Mouse (Mus musculus) MEL (cell line): ENCODE measurements around the gene Olfr748. TPM values are rescaled to one million over a fixed set of nuclear protein-coding genes. Genes with fewer than 3 reads are reported as not detected.

Source experiments
- DNase-seq: peaks from one replicate; pipeline ENCODE4 v3.0.0; 2011; ENCODE audit warnings: low read depth, low spot score
- H3K27ac ChIP-seq: 2 replicates; pipeline ENCODE4 v1.5.1; 2012; ENCODE audit warnings: low read depth, mild to moderate bottlenecking, control low read depth, low read length, moderate library complexity; ENCODE audit not compliant: control insufficient read depth
- H3K27me3 ChIP-seq, 2 experiments: fragments of 150-350 bp in 1 of 2; sonication (generic) in 1 of 2; 2 replicates each; pipeline ENCODE4 v1.6.1; 2012; ENCODE audit warnings: low read length in 2 of 2, mild to moderate bottlenecking in 2 of 2, improper control_type of control experiment in 1 of 2, moderate library complexity in 1 of 2; ENCODE audit not compliant: insufficient read depth in 2 of 2, control insufficient read depth in 1 of 2
- H3K36me3 ChIP-seq, 2 experiments: 2 replicates each; pipeline ENCODE4 v1.6.1; 2012 to 2014; ENCODE audit warnings: low read length in 2 of 2, improper control_type of control experiment in 1 of 2, inconsistent platforms in 1 of 2, mild to moderate bottlenecking in 1 of 2; ENCODE audit not compliant: insufficient read depth in 2 of 2, control insufficient read depth in 1 of 2
- H3K4me1 ChIP-seq, 2 experiments: fragments of 150-350 bp in 1 of 2; sonication (generic) in 1 of 2; 2 replicates each; pipeline ENCODE4 v1.6.1; 2012; ENCODE audit warnings: low read length in 2 of 2, improper control_type of control experiment in 1 of 2, mild to moderate bottlenecking in 1 of 2; ENCODE audit not compliant: insufficient read depth in 2 of 2, control insufficient read depth in 1 of 2
- H3K4me3 ChIP-seq, 2 experiments: fragments of 150-350 bp in 1 of 2; sonication (generic) in 1 of 2; 2 replicates each; pipeline ENCODE4 v1.5.1; 2012; ENCODE audit warnings: low read depth in 2 of 2, low read length in 2 of 2, mild to moderate bottlenecking in 2 of 2, moderate library complexity in 2 of 2, control low read depth in 1 of 2, improper control_type of control experiment in 1 of 2; ENCODE audit not compliant: control insufficient read depth in 1 of 2, insufficient read depth in 1 of 2
- H3K79me2 ChIP-seq: 2 replicates; pipeline ENCODE4 v1.6.1; 2012; ENCODE audit warnings: mild to moderate bottlenecking, low read length, moderate library complexity; ENCODE audit not compliant: control insufficient read depth, poor library complexity, insufficient read depth
- H3K9ac ChIP-seq: 2 replicates; pipeline ENCODE4 v1.6.1; 2012; ENCODE audit warnings: low read depth, mild to moderate bottlenecking, control low read depth, low read length, moderate library complexity; ENCODE audit not compliant: control insufficient read depth, poor library complexity, severe bottlenecking
- H3K9me3 ChIP-seq: fragments of 150-350 bp; sonication (generic); replicated peaks from 2 replicates; pipeline ENCODE4 v1.6.1; 2012; ENCODE audit warnings: mild to moderate bottlenecking, low read length, improper control_type of control experiment, moderate library complexity; ENCODE audit not compliant: insufficient read depth
- CTCF ChIP-seq, 3 experiments: IDR thresholded peaks in 2 of 3; conservative IDR thresholded peaks in 1 of 3; 2 replicates each; pipeline ENCODE4 v1.5.1; 2011 to 2012; ENCODE audit warnings: low read length in 3 of 3, low read depth in 2 of 3, mild to moderate bottlenecking in 2 of 3, improper control_type of control experiment in 1 of 3, inconsistent platforms in 1 of 3, mixed read lengths in 1 of 3, moderate library complexity in 1 of 3; ENCODE audit not compliant: control insufficient read depth in 1 of 3, insufficient read depth in 1 of 3, poor library complexity in 1 of 3, severe bottlenecking in 1 of 3
- E2F4 ChIP-seq: IDR thresholded peaks from 2 replicates; pipeline ENCODE4 v1.6.1; 2011; ENCODE audit warnings: low read depth, low read length, improper control_type of control experiment, borderline replicate concordance
- ELF1 ChIP-seq: IDR thresholded peaks from 2 replicates; pipeline ENCODE4 v1.6.1; 2014; ENCODE audit warnings: low read depth, mild to moderate bottlenecking, inconsistent platforms, low read length, improper control_type of control experiment, moderate library complexity
- EP300 ChIP-seq, 2 experiments: IDR thresholded peaks; 2 replicates each; pipeline ENCODE4 v1.6.1; 2011; ENCODE audit warnings: improper control_type of control experiment in 2 of 2, low read length in 2 of 2, low read depth in 1 of 2, mild to moderate bottlenecking in 1 of 2
- HCFC1 ChIP-seq: IDR thresholded peaks from 2 replicates; pipeline ENCODE4 v1.6.1; 2012; ENCODE audit warnings: low read depth, mild to moderate bottlenecking, inconsistent platforms, low read length, improper control_type of control experiment, moderate library complexity
- MYC ChIP-seq: IDR thresholded peaks from 2 replicates; pipeline ENCODE4 v1.6.1; 2011; ENCODE audit warnings: low read depth, mild to moderate bottlenecking, low read length, improper control_type of control experiment, moderate library complexity
- NELFE ChIP-seq: IDR thresholded peaks from 2 replicates; pipeline ENCODE4 v1.6.1; 2011; ENCODE audit warnings: low read depth, low read length, improper control_type of control experiment
- RAD21 ChIP-seq: IDR thresholded peaks from 2 replicates; pipeline ENCODE4 v1.6.1; 2011; ENCODE audit warnings: mild to moderate bottlenecking, low read depth, low read length, improper control_type of control experiment
- SIN3A ChIP-seq: IDR thresholded peaks from 2 replicates; pipeline ENCODE4 v1.6.1; 2012; ENCODE audit warnings: low read length, improper control_type of control experiment, inconsistent platforms
- TAL1 ChIP-seq: IDR thresholded peaks from 2 replicates; pipeline ENCODE4 v1.6.1; 2012; ENCODE audit warnings: mild to moderate bottlenecking, inconsistent platforms, low read length, moderate library complexity, mixed read lengths
- UBTF ChIP-seq: IDR thresholded peaks from 2 replicates; pipeline ENCODE4 v1.6.1; 2012; ENCODE audit warnings: low read depth, mild to moderate bottlenecking, inconsistent platforms, low read length, improper control_type of control experiment, moderate library complexity, borderline replicate concordance; ENCODE audit not compliant: insufficient read depth
- USF1 ChIP-seq: IDR thresholded peaks from 2 replicates; pipeline ENCODE4 v1.6.1; 2014; ENCODE audit warnings: low read depth, mild to moderate bottlenecking, inconsistent platforms, low read length, improper control_type of control experiment, moderate library complexity
- polyA plus RNA-seq, 2 experiments: library from polyadenylated mRNA; stranded (reverse) in 1 of 2; unstranded in 1 of 2; fragments of >175 nt in 1 of 2; fragments of >200 nt in 1 of 2; gene quantifications; 2 replicates each; pipeline versions ENCODE4 v1.2.1 to v1.2.4; 2012; ENCODE audit warnings: low replicate concordance in 2 of 2, low read depth in 1 of 2; ENCODE audit not compliant: insufficient read length in 2 of 2, insufficient read depth in 1 of 2, missing spikeins in 1 of 2
- total RNA-seq: library from RNA; depleted of rRNA; stranded (reverse); fragments of 300-350 nt; gene quantifications from 2 replicates; pipeline ENCODE4 v1.2.3, GENCODE M21; 2012; rRNA removed

Gene Olfr748
- total and polyA plus RNA-seq, 3 experiments, result not detected

DNA sequence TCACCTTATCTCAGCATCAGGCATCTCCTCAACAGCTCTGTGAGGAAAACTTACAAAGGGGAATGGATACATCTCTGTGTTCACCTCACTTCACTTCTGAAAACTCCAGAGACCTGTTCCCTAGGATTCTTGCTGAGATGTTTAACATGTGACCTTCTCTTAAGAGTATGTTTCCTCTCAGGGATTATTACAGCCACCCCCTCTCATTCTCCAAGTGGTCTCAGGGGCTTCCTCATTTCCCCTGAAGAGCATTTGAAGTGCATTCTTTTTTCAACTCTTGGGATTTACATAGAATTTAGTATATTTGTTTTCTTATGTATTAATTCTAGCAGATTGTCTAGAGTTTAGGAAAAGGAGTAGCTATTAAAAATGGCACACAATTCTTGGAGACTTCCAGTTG lies 37.8 kb downstream of the Olfr748 start, which contains the start of gene Olfr749 (continued):
- TF ChIP-seq EP300 (IDR thresholded peaks at IDR 0.05; ENCODE audit: low read depth in 1 of 2, low read length in 2 of 2) (no peak), HCFC1 (no peak)

DNA sequence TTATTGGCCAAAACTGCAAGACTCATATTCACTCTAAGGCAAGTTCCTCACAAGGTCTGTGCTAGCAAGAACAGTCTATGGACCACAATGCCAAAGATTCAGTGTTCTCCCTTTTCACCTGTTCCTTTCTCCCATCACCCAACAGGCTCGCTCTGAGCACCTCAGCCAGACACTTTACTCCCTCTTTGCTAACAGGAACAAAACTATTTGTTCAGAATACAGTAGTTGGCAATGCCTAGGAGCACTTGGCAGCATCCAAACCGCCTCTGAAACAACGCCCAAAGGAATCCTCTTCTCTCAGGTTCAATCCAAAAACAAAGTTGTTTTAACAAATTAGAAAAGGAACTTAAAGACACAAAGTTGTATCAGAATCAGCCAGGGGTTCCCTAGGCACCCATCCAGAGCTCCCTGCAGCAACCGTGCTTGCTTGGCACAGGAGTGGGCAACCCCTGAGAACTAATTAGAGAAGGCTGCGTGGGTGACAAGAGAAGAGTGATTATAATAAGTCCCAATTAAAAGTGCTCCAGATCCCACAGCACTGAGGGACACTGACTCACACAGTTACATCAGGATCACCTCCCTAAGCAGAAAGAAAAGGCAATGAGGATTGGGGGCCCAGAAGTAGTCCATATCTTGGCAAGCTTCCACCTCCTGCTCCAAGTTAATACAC lies 51.4 kb downstream of the Olfr748 start:
- no peaks in the 10 kb centered on the region for H3K9me3 ChIP-seq
- H3K27ac ChIP-seq, result no peak overlapping the region
- no peaks in the 10 kb centered on the region for H3K79me2 ChIP-seq
- TF ChIP-seq TAL1 (no peak), ELF1 (no peak), MYC (no peak), USF1 (no peak), SIN3A (no peak), EP300 (IDR thresholded peaks at IDR 0.05; ENCODE audit: low read depth in 1 of 2, low read length in 2 of 2) (no peak), UBTF (no peak), NELFE (no peak), RAD21 (no peak), E2F4 (no peak), CTCF (IDR thresholded peaks at IDR 0.05 in 2 of 3, conservative IDR thresholded peaks at IDR 0.05 in 1 of 3; ENCODE audit: control insufficient read depth in 1 of 3, insufficient read depth in 1 of 3, low read depth in 2 of 3, low read length in 3 of 3, poor library complexity in 1 of 3, severe bottlenecking in 1 of 3) (no peak)
- no peaks in the 10 kb centered on the region for H3K4me1 ChIP-seq
- H3K9ac ChIP-seq, result no peak overlapping the region
- H3K27me3 ChIP-seq, result no peaks in the 10 kb centered on the region
- no peak overlapping the region for H3K4me3 ChIP-seq
- no peak for DNase-seq
- no peaks in the 10 kb centered on the region for H3K36me3 ChIP-seq

Other genes starting within 250 kb of the Olfr748 start
- gene Olfr741, start 234.6 kb upstream of the Olfr748 start, total RNA-seq, result not detected in 2 replicates
- gene Olfr741, start 234.6 kb upstream of the Olfr748 start, polyA plus RNA-seq, result not detected
- not detected in 2 replicates for gene Olfr742, start 203.8 kb upstream of the Olfr748 start, total RNA-seq
- not detected for gene Olfr742, start 203.8 kb upstream of the Olfr748 start, polyA plus RNA-seq
- not detected in 2 replicates for gene Olfr743, start 185.5 kb upstream of the Olfr748 start, total RNA-seq
- gene Olfr743, start 185.5 kb upstream of the Olfr748 start, polyA plus RNA-seq, result not detected
- not detected in 2 replicates for gene Olfr744, start 92.5 kb upstream of the Olfr748 start, total RNA-seq
- gene Olfr744, start 92.5 kb upstream of the Olfr748 start, polyA plus RNA-seq, result not detected
- not detected in 2 replicates for gene Olfr745, start 68.0 kb upstream of the Olfr748 start, total RNA-seq
- not detected for gene Olfr745, start 68.0 kb upstream of the Olfr748 start, polyA plus RNA-seq
- gene Olfr746, start 60.3 kb upstream of the Olfr748 start, total RNA-seq, result not detected in 2 replicates
- not detected for gene Olfr746, start 60.3 kb upstream of the Olfr748 start, polyA plus RNA-seq
- not detected in 2 replicates for gene Olfr747, start 14.2 kb upstream of the Olfr748 start, total RNA-seq
- gene Olfr747, start 14.2 kb upstream of the Olfr748 start, polyA plus RNA-seq, result not detected
- not detected in 2 replicates for gene Olfr749, start 37.7 kb downstream of the Olfr748 start, total RNA-seq
- not detected for gene Olfr749, start 37.7 kb downstream of the Olfr748 start, polyA plus RNA-seq
- 22.7 and 24.2 TPM in 2 replicates for gene Ttc5, start 78.1 kb downstream of the Olfr748 start, total RNA-seq
- 10 to 100 TPM in 1 of 2 experiments, not detected in 1; 28.1 TPM for gene Ttc5, start 78.1 kb downstream of the Olfr748 start, polyA plus RNA-seq
- 23.3 and 28.3 TPM in 2 replicates for gene Ccnb1ip1, start 100.4 kb downstream of the Olfr748 start, total RNA-seq
- gene Ccnb1ip1, start 100.4 kb downstream of the Olfr748 start, polyA plus RNA-seq, result 10 to 100 TPM in 1 of 2 experiments, not detected in 1; 27.6 TPM
- 65.6 and 81.1 TPM in 2 replicates for gene Parp2, start 100.5 kb downstream of the Olfr748 start, total RNA-seq
- gene Parp2, start 100.5 kb downstream of the Olfr748 start, polyA plus RNA-seq, result 10 to 100 TPM in 1 of 2 experiments, not detected in 1; 83.2 TPM
- 19.5 and 36.8 TPM in 2 replicates for gene Tep1, start 163.2 kb downstream of the Olfr748 start, total RNA-seq
- gene Tep1, start 163.2 kb downstream of the Olfr748 start, polyA plus RNA-seq, result 10 to 100 TPM in 1 of 2 experiments, not detected in 1; 13.7 TPM
- not detected in 2 replicates for gene Klhl33, start 190.1 kb downstream of the Olfr748 start, total RNA-seq
- under 1 TPM in 1 of 2 experiments, not detected in 1; 0.01 TPM for gene Klhl33, start 190.1 kb downstream of the Olfr748 start, polyA plus RNA-seq
- gene Osgep, start 217.5 kb downstream of the Olfr748 start, total RNA-seq, result 28.0 and 29.6 TPM in 2 replicates
- gene Osgep, start 217.5 kb downstream of the Olfr748 start, polyA plus RNA-seq, result 10 to 100 TPM in 1 of 2 experiments, not detected in 1; 45.1 TPM
- gene Apex1, start 217.6 kb downstream of the Olfr748 start, total RNA-seq, result 123 and 129 TPM in 2 replicates
- gene Apex1, start 217.6 kb downstream of the Olfr748 start, polyA plus RNA-seq, result 100 to 1,000 TPM in 1 of 2 experiments, not detected in 1; 155 TPM
- 10.5 and 12.2 TPM in 2 replicates for gene Pip4p1, start 223.5 kb downstream of the Olfr748 start, total RNA-seq
- 10 to 100 TPM in 1 of 2 experiments, not detected in 1; 21.6 TPM for gene Pip4p1, start 223.5 kb downstream of the Olfr748 start, polyA plus RNA-seq
- gene Pnp, start 223.7 kb downstream of the Olfr748 start, total RNA-seq, result 46.7 and 49.7 TPM in 2 replicates
- 100 to 1,000 TPM in 1 of 2 experiments, 10 to 100 TPM in 1; 36.2 to 302 TPM for gene Pnp, start 223.7 kb downstream of the Olfr748 start, polyA plus RNA-seq
- gene Gm49342, start 237.1 kb downstream of the Olfr748 start, total RNA-seq, result 11.7 and 14.5 TPM in 2 replicates
- gene Gm49342, start 237.1 kb downstream of the Olfr748 start, polyA plus RNA-seq, result 10 to 100 TPM in 1 of 2 experiments, not detected in 1; 45.2 TPM
- gene Pnp2, start 248.6 kb downstream of the Olfr748 start, total RNA-seq, result 0.65 and 0.85 TPM in 2 replicates
- gene Pnp2, start 248.6 kb downstream of the Olfr748 start, polyA plus RNA-seq, result 1 to 10 TPM in 1 of 2 experiments, not detected in 1; 1.7 TPM